Mouse (Mus musculus): ENCODE measurements around the gene Il27ra.

- no peak for TF ChIP-seq CTCF (IDR thresholded peaks at IDR 0.05; ENCODE audit: borderline replicate concordance, insufficient read depth, low read length)
- no peak for TF ChIP-seq POLR2A (IDR thresholded peaks at IDR 0.05; ENCODE audit: low read depth, low read length)
Observed at GRCm38 (mm10) chr8:83981533-83981932, 60.9 kb downstream of the Il27ra start.

Measured in embryonic fibroblast, embryonic 13.5 days (primary cell).